Mouse (Mus musculus) CD8-positive naive resting alpha-beta T cell, adult 2 months (primary cell): ENCODE measurements around the gene Gm20850.
"Not testable (repeated sequence)": the region's sequence is repeated elsewhere in the genome, so short reads cannot be mapped to it uniquely, and the experiment has no call there.

Source experiments
- DNase-seq, 2 experiments: peaks; one replicate each; pipeline ENCODE4 v3.0.0; 2022; ENCODE audit warnings: low read depth in 2 of 2, low spot score in 2 of 2

The Gm20850 gene

GRCm38 (mm10) chrY:75715022-75715421 lies at the start of gene Gm20850:
TSS of gene Gm20850 (plus strand) at chrY:75715322.
- DNase-seq: not testable (repeated sequence)
